Mouse (Mus musculus) limb, embryonic 10.5 days (tissue): ENCODE data around the gene Mrap2. TPM values are rescaled to one million over a fixed set of nuclear protein-coding genes. Genes with fewer than 3 reads are reported as not detected.
"Not testable (repeated sequence)": the region's sequence is repeated elsewhere in the genome, so short reads cannot be mapped to it uniquely, and the experiment has no call there.

Experiments
- DNase-seq: peaks from one replicate; pipeline ENCODE4 v3.0.0-alpha.2; 2017; ENCODE audit warnings: low spot score
- H3K27ac ChIP-seq: fragments of 300-500 bp; sonication (generic); 2 replicates; pipeline ENCODE4 v1.5.1; 2016; ENCODE audit warnings: mild to moderate bottlenecking
- H3K27me3 ChIP-seq: fragments of 300-500 bp; sonication (generic); 2 replicates; pipeline ENCODE4 v1.6.1; 2016; ENCODE audit warnings: low read depth, mild to moderate bottlenecking; ENCODE audit not compliant: poor library complexity, severe bottlenecking
- H3K36me3 ChIP-seq: fragments of 300-500 bp; sonication (generic); 2 replicates; pipeline ENCODE4 v1.6.1; 2016; ENCODE audit warnings: mild to moderate bottlenecking, moderate library complexity
- H3K4me1 ChIP-seq: fragments of 300-500 bp; sonication (generic); 2 replicates; pipeline ENCODE4 v1.6.1; 2016
- H3K4me3 ChIP-seq: fragments of 300-500 bp; sonication (generic); 2 replicates; pipeline ENCODE4 v1.5.1; 2016; ENCODE audit warnings: mild to moderate bottlenecking, moderate library complexity
- H3K9me3 ChIP-seq: fragments of 300-500 bp; sonication (generic); replicated peaks from 2 replicates; pipeline ENCODE4 v1.6.1; 2016; ENCODE audit warnings: mild to moderate bottlenecking
- WGBS: fragments of 180-500 bp; shearing (Covaris S2); methylation state at CpG from one replicate; pipeline ENCODE4 v1.1.7; 2016; 5-methylcytosine and 5-hydroxymethylcytosine counted together
- polyA plus RNA-seq: library from polyadenylated mRNA; unstranded; fragments of >200 nt; fragmentation: Nextera tagmentation; extraction: Ambion mirVana; gene quantifications from 2 replicates; pipeline ENCODE4 v1.2.1, GENCODE M21; 2016

The Mrap2 gene
- 0.11 and 0.14 TPM in 2 replicates for polyA plus RNA-seq

GRCm38 (mm10) chr9:87144106-87144505 is at the start of gene Mrap2:
Gene Mrap2, plus strand, starts transcription at chr9:87144306.
- peaks cover 49% of the 10 kb centered on the region for H3K27me3 ChIP-seq
- peaks cover 17% of the 10 kb centered on the region for H3K4me1 ChIP-seq
- no peaks in the 10 kb centered on the region for H3K9me3 ChIP-seq
- 3% methylated on average over 29 of the region's 29 CpGs for WGBS
- no peak within 1 kb of the TSS for H3K27ac ChIP-seq
- DNase-seq = peak; percentile 81
- peak within 1 kb of the TSS; percentile 46 for H3K4me3 ChIP-seq
- H3K36me3 ChIP-seq = no peaks in the 10 kb centered on the region

GRCm38 (mm10) chr9:87097989-87098388 is 46.1 kb upstream of the Mrap2 start:
- DNase-seq = no peak
- Histone ChIP-seq H3K36me3 (no peaks in the 10 kb centered on the region), H3K4me3 (no peak overlapping the region), H3K9me3 (no peaks in the 10 kb centered on the region), H3K4me1 (no peaks in the 10 kb centered on the region), H3K27ac (no peak overlapping the region), H3K27me3 (no peaks in the 10 kb centered on the region)
- WGBS = 67% methylated on average over 2 of the region's 2 CpGs

- H3K9me3 ChIP-seq = no peaks in the 10 kb centered on the region
- 89% methylated on average over 5 of the region's 5 CpGs for WGBS
Measured at GRCm38 (mm10) chr9:87115019-87115418, 29.1 kb upstream of the Mrap2 start.

GRCm38 (mm10) chr9:87115456-87115931 is 28.6 kb upstream of the Mrap2 start:
- H3K4me1 ChIP-seq = no peaks in the 10 kb centered on the region
- H3K27me3 ChIP-seq = no peaks in the 10 kb centered on the region
- DNase-seq = no peak
- H3K9me3 ChIP-seq = no peaks in the 10 kb centered on the region
- H3K4me3 ChIP-seq = no peak overlapping the region
- no peaks in the 10 kb centered on the region for H3K36me3 ChIP-seq
- no peak overlapping the region for H3K27ac ChIP-seq
- 83% methylated on average over 6 of the region's 6 CpGs for WGBS

More at GRCm38 (mm10) chr9:87115019-87115418, 29.1 kb upstream of the Mrap2 start:
- no peaks in the 10 kb centered on the region for H3K36me3 ChIP-seq
- no peak overlapping the region for H3K27ac ChIP-seq
- DNase-seq = no peak
- H3K4me1 ChIP-seq = no peaks in the 10 kb centered on the region
- H3K4me3 ChIP-seq = no peak overlapping the region
- H3K27me3 ChIP-seq = no peaks in the 10 kb centered on the region

GRCm38 (mm10) chr9:87115978-87116377 is 28.1 kb upstream of the Mrap2 start:
- H3K4me3 ChIP-seq = no peak overlapping the region
- no peak overlapping the region for H3K27ac ChIP-seq
- no peaks in the 10 kb centered on the region for H3K36me3 ChIP-seq
- no peak for DNase-seq
- H3K9me3 ChIP-seq = no peaks in the 10 kb centered on the region
- H3K27me3 ChIP-seq = no peaks in the 10 kb centered on the region
- WGBS = 57% methylated on average over 1 of the region's 1 CpGs
- no peaks in the 10 kb centered on the region for H3K4me1 ChIP-seq

- WGBS = 77% methylated on average over 3 of the region's 3 CpGs
- no peaks in the 10 kb centered on the region for H3K36me3 ChIP-seq
Measured at GRCm38 (mm10) chr9:87118996-87119395, 25.1 kb upstream of the Mrap2 start.

GRCm38 (mm10) chr9:87121956-87122493 is 22.1 kb upstream of the Mrap2 start:
- Histone ChIP-seq H3K4me1 (0 out of 2 replicates have a peak, but pooled peaks cover 4% of the 10 kb centered on the region), H3K4me3 (no peak overlapping the region), H3K9me3 (no peaks in the 10 kb centered on the region), H3K27me3 (no peaks in the 10 kb centered on the region), H3K27ac (no peak overlapping the region), H3K36me3 (no peaks in the 10 kb centered on the region)
- 64% methylated on average over 9 of the region's 9 CpGs for WGBS
- no peak for DNase-seq

More at GRCm38 (mm10) chr9:87118996-87119395, 25.1 kb upstream of the Mrap2 start:
- Histone ChIP-seq H3K27ac (no peak overlapping the region), H3K4me3 (no peak overlapping the region), H3K9me3 (no peaks in the 10 kb centered on the region), H3K4me1 (0 out of 2 replicates have a peak, but pooled peaks cover 4% of the 10 kb centered on the region), H3K27me3 (no peaks in the 10 kb centered on the region)
- no peak for DNase-seq

- not testable (repeated sequence) for H3K36me3 ChIP-seq, H3K27ac ChIP-seq, H3K9me3 ChIP-seq, DNase-seq, H3K4me3 ChIP-seq, H3K4me1 ChIP-seq, H3K27me3 ChIP-seq
- 89% methylated on average over 6 of the region's 6 CpGs for WGBS
Measured at GRCm38 (mm10) chr9:87127046-87127445, 17.1 kb upstream of the Mrap2 start.

- Histone ChIP-seq H3K27me3 (no peaks in the 10 kb centered on the region), H3K4me1 (no peaks in the 10 kb centered on the region), H3K27ac (no peak overlapping the region), H3K9me3 (no peaks in the 10 kb centered on the region), H3K4me3 (no peak overlapping the region), H3K36me3 (no peaks in the 10 kb centered on the region)
- WGBS = 78% methylated on average over 14 of the region's 14 CpGs
- DNase-seq = no peak
Measured at GRCm38 (mm10) chr9:87135765-87136558, 8.1 kb upstream of the Mrap2 start.

GRCm38 (mm10) chr9:87143076-87143475 is 1.0 kb upstream of the Mrap2 start:
- no peak overlapping the region for H3K4me3 ChIP-seq
- 83% methylated on average over 3 of the region's 3 CpGs for WGBS
- H3K27me3 ChIP-seq = peaks cover 49% of the 10 kb centered on the region
- H3K9me3 ChIP-seq = no peaks in the 10 kb centered on the region
- peaks cover 17% of the 10 kb centered on the region for H3K4me1 ChIP-seq
- H3K36me3 ChIP-seq = no peaks in the 10 kb centered on the region
- DNase-seq = no peak
- H3K27ac ChIP-seq = no peak overlapping the region

- Histone ChIP-seq H3K4me3 (peak overlapping the region; percentile 46), H3K27me3 (peaks cover 49% of the 10 kb centered on the region), H3K9me3 (no peaks in the 10 kb centered on the region), H3K36me3 (no peaks in the 10 kb centered on the region), H3K27ac (no peak overlapping the region), H3K4me1 (peaks cover 17% of the 10 kb centered on the region)
- WGBS = 3% methylated on average over 19 of the region's 19 CpGs
- peak; percentile 55 for DNase-seq
Measured at GRCm38 (mm10) chr9:87144532-87144931, 426 bp downstream of the Mrap2 start.

GRCm38 (mm10) chr9:87145180-87145579 is 1.1 kb downstream of the Mrap2 start:
- Histone ChIP-seq H3K27me3 (peaks cover 49% of the 10 kb centered on the region), H3K4me1 (peaks cover 17% of the 10 kb centered on the region), H3K4me3 (peak overlapping the region; percentile 46), H3K36me3 (no peaks in the 10 kb centered on the region), H3K9me3 (no peaks in the 10 kb centered on the region), H3K27ac (no peak overlapping the region)
- peak; percentile 36 for DNase-seq
- WGBS = 2% methylated on average over 15 of the region's 15 CpGs

- H3K27ac ChIP-seq = no peak overlapping the region
- no peaks in the 10 kb centered on the region for H3K36me3 ChIP-seq
- 25% methylated on average over 11 of the region's 11 CpGs for WGBS
- H3K4me3 ChIP-seq = no peak overlapping the region
- H3K4me1 ChIP-seq = peaks cover 17% of the 10 kb centered on the region
- H3K9me3 ChIP-seq = no peaks in the 10 kb centered on the region
- H3K27me3 ChIP-seq = peaks cover 49% of the 10 kb centered on the region
- DNase-seq = no peak
Measured at GRCm38 (mm10) chr9:87145671-87146070, 1.6 kb downstream of the Mrap2 start.
